Mouse (Mus musculus): ENCODE data around the gene Olfr711. TPM values are rescaled to one million over a fixed set of nuclear protein-coding genes. Genes with fewer than 3 reads are reported as not detected.
A peak's percentile ranks its signal among the peaks of the same experiment; 100 is the strongest.
"Not testable (repeated sequence)": the region's sequence is repeated elsewhere in the genome, so short reads cannot be mapped to it uniquely, and the experiment has no call there.

Gene Olfr711
- not detected in 2 replicates for polyA plus RNA-seq (2012; rRNA removed)

DNA sequence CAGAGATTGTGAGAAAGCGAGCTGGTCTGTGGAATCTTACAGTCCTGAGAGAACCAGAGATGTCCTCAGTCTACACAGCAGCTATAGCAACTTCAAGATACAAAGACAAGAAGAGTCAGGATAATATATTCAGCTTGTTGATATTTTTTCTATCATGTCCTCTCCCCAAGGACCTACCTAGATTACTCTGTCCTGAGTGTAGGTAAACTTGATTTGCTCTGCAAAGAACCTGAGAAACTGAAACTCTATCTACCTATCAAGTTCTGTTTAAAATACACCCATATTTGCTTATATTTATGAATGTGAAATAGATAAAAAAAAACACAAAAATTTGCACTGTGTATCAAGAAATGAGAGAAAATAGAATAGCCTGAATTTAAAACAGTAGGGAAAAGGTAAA is at the start of gene Olfr711:
Gene Olfr711 (minus strand): TSS at position 101 of the 400 bp plus-strand sequence.
- WGBS, result 67% methylated on average over 1 of the region's 1 CpGs
- no peak for DNase-seq (ENCODE audit: low read depth, low spot score)

DNA sequence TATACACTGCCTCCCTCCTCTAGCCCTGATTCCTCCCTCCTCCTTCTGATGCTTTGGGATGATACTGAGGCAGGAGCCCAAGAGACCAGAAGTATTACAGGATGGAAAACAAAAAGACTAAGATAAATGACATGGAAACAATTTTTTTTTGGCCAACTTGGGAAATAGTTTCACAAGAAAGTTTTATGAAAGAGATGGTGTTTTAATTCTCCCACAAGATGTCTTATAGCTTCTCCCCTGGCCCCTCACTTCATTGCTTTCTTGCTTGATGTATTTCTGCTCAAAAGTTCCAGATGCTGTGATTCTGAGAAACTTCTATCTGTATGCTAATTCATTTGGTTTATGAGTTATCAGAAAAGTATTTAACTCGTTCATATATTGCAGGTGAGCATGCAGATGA is 30.7 kb upstream of the Olfr711 start, which contains the start of gene Olfr2:
Gene Olfr2 (minus strand): TSS at position 101 of the 400 bp plus-strand sequence.
- no peak for DNase-seq (ENCODE audit: low read depth, low spot score)
- WGBS, result 57% methylated on average over 1 of the region's 1 CpGs

DNA sequence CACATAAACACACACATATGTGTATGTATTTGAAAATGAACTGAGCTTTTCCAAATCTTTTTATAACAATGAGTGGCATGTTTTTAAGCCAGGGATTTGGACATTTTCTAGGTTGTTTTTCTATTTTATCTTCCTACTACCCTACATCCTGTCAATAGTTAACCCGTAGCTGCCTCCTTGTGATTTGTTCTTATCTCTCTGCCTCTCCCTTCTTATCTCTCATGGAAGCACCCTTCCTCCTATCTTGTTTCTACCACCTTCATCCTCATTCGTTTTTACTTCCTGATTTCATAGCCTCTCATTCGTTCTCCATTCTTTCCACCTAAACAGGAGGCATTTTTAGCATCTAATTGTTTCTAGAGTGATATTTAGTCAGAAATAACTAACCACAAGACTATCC is 28.9 kb upstream of the Olfr711 start:
- DNase-seq (ENCODE audit: low read depth, low spot score), result no peak
- WGBS, result 13% methylated on average over 3 of the region's 3 CpGs

DNA sequence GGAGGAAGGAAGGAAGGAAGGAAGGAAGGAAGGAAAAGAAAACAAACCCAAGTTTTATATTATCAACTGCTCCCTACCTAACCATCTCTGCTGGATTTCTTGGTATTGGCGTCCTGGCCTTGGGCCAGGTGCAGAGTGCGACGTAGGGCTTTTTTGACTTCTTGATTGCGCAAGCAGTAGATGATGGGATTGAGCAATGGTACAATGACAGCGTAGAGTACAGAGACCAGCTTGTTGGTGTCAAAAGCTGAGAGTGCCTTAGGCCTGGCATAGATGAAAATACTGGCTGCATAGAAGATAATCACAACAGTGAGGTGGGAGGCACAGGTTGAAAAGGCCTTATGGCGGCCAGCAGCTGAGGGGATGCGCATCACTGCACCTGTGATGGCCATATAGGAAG is 25.5 kb upstream of the Olfr711 start:
- WGBS, result 68% methylated on average over 7 of the region's 7 CpGs
- DNase-seq (ENCODE audit: low read depth, low spot score), result no peak

DNA sequence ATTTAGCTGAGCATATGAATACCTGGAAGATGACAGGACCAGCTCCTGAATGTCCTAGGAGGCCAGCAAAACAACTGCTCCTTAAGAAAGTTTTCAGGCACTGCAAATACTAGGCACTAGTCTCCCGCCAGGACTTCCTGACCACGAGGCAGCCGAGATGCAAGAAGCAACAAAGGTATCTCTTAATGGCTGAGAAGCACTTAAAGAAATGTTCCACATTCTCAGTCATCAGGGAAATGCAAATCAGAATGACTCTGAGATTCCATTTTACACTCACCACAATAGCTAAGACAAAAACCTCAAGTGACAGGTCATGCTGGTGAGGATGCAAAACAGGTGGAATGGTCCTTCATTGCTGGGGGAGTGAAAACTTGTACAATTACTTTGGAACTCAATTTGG is 10.0 kb upstream of the Olfr711 start:
- WGBS, result 86% methylated on average over 3 of the region's 3 CpGs
- no peak for DNase-seq (ENCODE audit: low read depth, low spot score)

DNA sequence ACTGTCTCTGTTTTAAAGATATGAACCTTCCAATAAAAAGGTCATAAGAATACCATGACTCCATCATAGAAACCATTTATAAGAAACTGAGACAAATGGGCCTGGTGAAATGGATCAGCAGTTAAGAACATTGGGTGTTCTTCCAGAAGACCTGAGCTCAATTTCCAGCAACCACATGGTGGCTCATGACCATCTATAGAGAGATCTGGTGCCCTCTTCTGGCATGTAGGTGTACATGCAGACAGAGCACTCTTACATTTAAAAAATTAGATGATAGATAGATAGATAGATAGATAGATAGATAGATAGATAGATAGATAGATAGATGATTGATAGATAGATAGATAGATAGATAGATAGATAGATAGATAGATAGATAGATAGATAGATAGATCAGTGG is 7.8 kb downstream of the Olfr711 start:
- DNase-seq (ENCODE audit: low read depth, low spot score), result peak; percentile 10

DNA sequence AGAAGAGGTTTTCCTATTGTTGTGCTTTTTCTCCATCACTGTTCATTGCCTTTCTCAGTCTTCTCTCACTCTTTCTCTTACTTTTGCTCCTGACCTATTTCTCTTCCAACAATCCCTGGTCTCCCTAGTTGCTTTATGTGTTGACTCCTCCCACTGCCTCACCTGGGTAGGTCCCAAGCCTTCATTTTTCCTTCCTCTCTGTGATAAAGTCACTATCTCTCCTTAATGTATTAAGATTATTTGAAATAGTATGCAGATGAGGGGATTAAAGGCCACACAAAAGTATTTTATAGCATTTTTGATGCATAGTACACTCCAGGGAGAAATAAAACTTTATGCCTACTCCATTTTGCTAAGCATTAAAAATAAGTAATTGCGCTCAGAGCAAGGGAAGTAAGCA is 11.4 kb downstream of the Olfr711 start, which contains the start of gene Olfr6:
Gene Olfr6 (minus strand): TSS at position 101 of the 400 bp plus-strand sequence.
- DNase-seq (ENCODE audit: low read depth, low spot score), result no peak
- WGBS, result 91% methylated on average over 1 of the region's 1 CpGs

DNA sequence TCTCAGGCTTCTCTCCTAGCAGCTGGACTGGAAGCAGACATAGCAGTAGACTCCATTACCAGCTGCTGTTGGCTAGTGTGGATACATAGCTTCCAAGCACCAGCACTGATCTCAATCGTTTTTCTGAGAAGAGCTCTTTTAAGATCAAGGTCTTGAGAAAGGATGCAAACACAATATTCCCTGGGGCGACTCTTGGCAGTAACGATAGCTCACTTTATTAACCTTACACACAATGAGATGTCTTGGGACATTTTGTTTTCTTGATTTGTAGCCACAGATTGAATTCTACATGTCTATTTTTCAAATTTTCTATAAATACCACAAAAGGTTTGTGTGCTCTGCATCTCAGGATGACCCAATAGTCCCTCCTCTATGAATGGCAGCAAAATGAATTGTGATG is 27.0 kb downstream of the Olfr711 start, which contains the start of gene Olfr710:
Gene Olfr710 (minus strand): TSS at position 101 of the 400 bp plus-strand sequence.
- 76% methylated on average over 3 of the region's 3 CpGs for WGBS
- DNase-seq (ENCODE audit: low read depth, low spot score), result no peak

DNA sequence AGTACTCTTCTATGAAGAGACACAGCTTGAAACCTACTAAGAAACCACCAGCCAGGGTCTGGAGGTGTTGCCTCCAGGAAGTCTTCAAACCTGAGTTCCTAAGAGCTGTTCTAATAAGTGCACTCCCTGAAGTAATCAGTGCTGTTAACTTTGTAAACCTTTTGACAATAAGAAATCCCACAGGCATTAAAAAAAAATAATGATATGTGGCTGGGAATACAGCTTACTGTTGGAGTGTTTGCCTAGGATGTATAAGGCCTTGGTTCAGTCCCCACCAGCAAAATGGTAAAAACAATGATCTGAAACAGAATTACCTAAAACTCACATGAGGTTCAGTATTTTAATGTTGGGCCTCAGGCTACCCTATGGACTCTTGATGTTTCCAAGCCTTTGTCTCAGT is 43.1 kb downstream of the Olfr711 start, which contains the start of gene Olfr709-ps1:
Gene Olfr709-ps1 (minus strand): TSS at position 101 of the 400 bp plus-strand sequence.
- no peak for DNase-seq (ENCODE audit: low read depth, low spot score)

DNA sequence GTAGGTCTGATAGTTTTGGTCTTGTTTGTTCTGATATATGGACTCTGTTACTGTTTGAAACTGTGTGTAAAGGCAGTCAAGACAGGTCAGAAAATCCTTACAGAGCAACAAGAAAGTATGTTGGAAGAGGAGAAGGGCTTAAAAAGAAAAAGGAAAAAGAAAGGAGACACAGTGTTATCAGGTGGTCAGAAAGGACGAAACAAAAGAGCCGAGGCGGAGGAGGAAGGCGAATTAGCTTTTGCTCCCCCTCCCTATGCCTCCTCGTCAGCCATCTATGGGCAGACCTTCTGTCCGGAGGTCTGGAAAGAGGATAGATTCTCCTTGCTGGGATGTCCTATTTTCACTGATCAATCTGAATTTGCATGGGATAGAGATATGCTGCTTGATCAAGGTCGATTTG is 54.3 kb downstream of the Olfr711 start:
- DNase-seq (ENCODE audit: low read depth, low spot score), result not testable (repeated sequence)
- 86% methylated on average over 7 of the region's 7 CpGs for WGBS

Other genes starting within 250 kb of the Olfr711 start
- gene Olfr697, start 233.0 kb downstream of the Olfr711 start, polyA plus RNA-seq (2012; rRNA removed), result not detected in 2 replicates
- gene Olfr698, start 220.1 kb downstream of the Olfr711 start, polyA plus RNA-seq (2012; rRNA removed), result not detected in 2 replicates
- gene Olfr699, start 182.3 kb downstream of the Olfr711 start, polyA plus RNA-seq (2012; rRNA removed), result not detected in 2 replicates
- gene Olfr700, start 166.6 kb downstream of the Olfr711 start, polyA plus RNA-seq (2012; rRNA removed), result not detected in 2 replicates
- gene Olfr701, start 161.3 kb downstream of the Olfr711 start, polyA plus RNA-seq (2012; rRNA removed), result not detected in 2 replicates
- gene Olfr702, start 141.6 kb downstream of the Olfr711 start, polyA plus RNA-seq (2012; rRNA removed), result not detected in 2 replicates
- not detected in 2 replicates for gene Olfr703, start 132.1 kb downstream of the Olfr711 start, polyA plus RNA-seq (2012; rRNA removed)
- gene Olfr704, start 112.3 kb downstream of the Olfr711 start, polyA plus RNA-seq (2012; rRNA removed), result not detected in 2 replicates
- gene Olfr705, start 98.6 kb downstream of the Olfr711 start, polyA plus RNA-seq (2012; rRNA removed), result not detected in 2 replicates
- gene Olfr706, start 87.3 kb downstream of the Olfr711 start, polyA plus RNA-seq (2012; rRNA removed), result not detected in 2 replicates
- gene Olfr707, start 74.2 kb downstream of the Olfr711 start, polyA plus RNA-seq (2012; rRNA removed), result not detected in 2 replicates
- gene Olfr1532-ps1, start 67.5 kb downstream of the Olfr711 start, polyA plus RNA-seq (2012; rRNA removed), result 0.45 and 0.59 TPM in 2 replicates
- not detected in 2 replicates for gene Olfr709-ps1, start 43.2 kb downstream of the Olfr711 start, polyA plus RNA-seq (2012; rRNA removed)
- not detected in 2 replicates for gene Olfr710, start 27.1 kb downstream of the Olfr711 start, polyA plus RNA-seq (2012; rRNA removed)
- not detected in 2 replicates for gene Olfr6, start 11.5 kb downstream of the Olfr711 start, polyA plus RNA-seq (2012; rRNA removed)
- not detected in 2 replicates for gene Olfr2, start 30.6 kb upstream of the Olfr711 start, polyA plus RNA-seq (2012; rRNA removed)
- 0.05 and 0.11 TPM in 2 replicates for gene Olfr713, start 55.7 kb upstream of the Olfr711 start, polyA plus RNA-seq (2012; rRNA removed)
- not detected in 2 replicates for gene Olfr714, start 95.5 kb upstream of the Olfr711 start, polyA plus RNA-seq (2012; rRNA removed)
- not detected in 2 replicates for gene Olfr17, start 117.8 kb upstream of the Olfr711 start, polyA plus RNA-seq (2012; rRNA removed)
- not detected in 2 replicates for gene Olfr715b, start 134.9 kb upstream of the Olfr711 start, polyA plus RNA-seq (2012; rRNA removed)
- not detected in 2 replicates for gene Olfr715, start 155.6 kb upstream of the Olfr711 start, polyA plus RNA-seq (2012; rRNA removed)
- gene Olfr716, start 162.9 kb upstream of the Olfr711 start, polyA plus RNA-seq (2012; rRNA removed), result not detected in 2 replicates
- gene Nlrp14, start 191.5 kb upstream of the Olfr711 start, polyA plus RNA-seq (2012; rRNA removed), result not detected in 2 replicates
- not detected in 2 replicates for gene Rbmxl2, start 234.0 kb upstream of the Olfr711 start, polyA plus RNA-seq (2012; rRNA removed)

Measured in large intestine, adult 2 months (tissue).